Mouse (Mus musculus) liver, adult 2 months (tissue): ENCODE results near the gene Mpdu1.

Source experiments
- CTCF ChIP-seq: fragments of 200-500 bp; IDR thresholded peaks from 2 replicates; pipeline ENCODE4 v1.5.1; 2011; ENCODE audit warnings: low read depth, low read length, control low read depth
- POLR2A ChIP-seq: fragments of 200-500 bp; IDR thresholded peaks from 2 replicates; pipeline ENCODE4 v1.6.1; 2011; ENCODE audit warnings: low read length, control low read depth; ENCODE audit not compliant: insufficient read depth; ENCODE audit errors: extremely low read depth

- TF ChIP-seq CTCF (no peak), POLR2A (no peak)
Observed at GRCm38 (mm10) chr11:69706775-69707479, 44.5 kb upstream of the Mpdu1 start.
